Mouse (Mus musculus): ENCODE measurements around the gene Nhsl2.

Nhsl2 gene

GRCm38 (mm10) chrX:101986657-101987367 is 137.6 kb downstream of the Nhsl2 start:
- no peak for DNase-seq

- DNase-seq = peak; percentile 22 to 69
These were observed 144.8 kb downstream of the Nhsl2 start for GRCm38 (mm10) chrX:101993841-101994571.

- DNase-seq = no peak
These were observed 147.5 kb downstream of the Nhsl2 start for GRCm38 (mm10) chrX:101996726-101997125.

GRCm38 (mm10) chrX:102003632-102004315 is 154.6 kb downstream of the Nhsl2 start:
- no peak for DNase-seq

GRCm38 (mm10) chrX:102004370-102004769 is 155.2 kb downstream of the Nhsl2 start:
- DNase-seq = no peak

GRCm38 (mm10) chrX:102005141-102005641 is 156.0 kb downstream of the Nhsl2 start:
- DNase-seq = peak in 1 of 2 experiments; percentile 25

- DNase-seq = no peak
These were observed 158.8 kb downstream of the Nhsl2 start for GRCm38 (mm10) chrX:102007935-102008334.

GRCm38 (mm10) chrX:102017213-102017923 is 168.2 kb downstream of the Nhsl2 start:
- DNase-seq = peak in 1 of 2 experiments; percentile 34

- DNase-seq = no peak
These were observed 169.7 kb downstream of the Nhsl2 start for GRCm38 (mm10) chrX:102018890-102019289.

- peak in 1 of 2 experiments; percentile 18 for DNase-seq
These were observed 170.5 kb downstream of the Nhsl2 start for GRCm38 (mm10) chrX:102019471-102020240.

- DNase-seq = no peak
These were observed 175.8 kb downstream of the Nhsl2 start for GRCm38 (mm10) chrX:102024976-102025375.

GRCm38 (mm10) chrX:102031851-102032250 is 182.7 kb downstream of the Nhsl2 start:
- DNase-seq = peak; percentile 69 to 77

GRCm38 (mm10) chrX:102032431-102032830 is 183.2 kb downstream of the Nhsl2 start:
- no peak for DNase-seq

- DNase-seq = no peak
These were observed 184.4 kb downstream of the Nhsl2 start for GRCm38 (mm10) chrX:102033566-102033965.

- no peak for DNase-seq
These were observed 186.5 kb downstream of the Nhsl2 start for GRCm38 (mm10) chrX:102035671-102036070.

- DNase-seq = peak; percentile 20 to 26
These were observed 187.7 kb downstream of the Nhsl2 start for GRCm38 (mm10) chrX:102036866-102037361.

- peak; percentile 24 to 44 for DNase-seq
These were observed 188.3 kb downstream of the Nhsl2 start for GRCm38 (mm10) chrX:102037506-102037905.

- no peak for DNase-seq
These were observed 192.4 kb downstream of the Nhsl2 start for GRCm38 (mm10) chrX:102041562-102041961.

GRCm38 (mm10) chrX:102042386-102042785 is 193.2 kb downstream of the Nhsl2 start:
- DNase-seq = no peak

GRCm38 (mm10) chrX:102050552-102050951 is 201.4 kb downstream of the Nhsl2 start:
- no peak for DNase-seq

GRCm38 (mm10) chrX:102051225-102051624 is 202.0 kb downstream of the Nhsl2 start:
- DNase-seq = no peak

- no peak for DNase-seq
These were observed 204.2 kb downstream of the Nhsl2 start for GRCm38 (mm10) chrX:102053371-102053770.

Data from lung, postnatal 4 days (tissue).